7 mouse cellular contexts compared by ENCODE assay signal in the genomic region with DNA sequence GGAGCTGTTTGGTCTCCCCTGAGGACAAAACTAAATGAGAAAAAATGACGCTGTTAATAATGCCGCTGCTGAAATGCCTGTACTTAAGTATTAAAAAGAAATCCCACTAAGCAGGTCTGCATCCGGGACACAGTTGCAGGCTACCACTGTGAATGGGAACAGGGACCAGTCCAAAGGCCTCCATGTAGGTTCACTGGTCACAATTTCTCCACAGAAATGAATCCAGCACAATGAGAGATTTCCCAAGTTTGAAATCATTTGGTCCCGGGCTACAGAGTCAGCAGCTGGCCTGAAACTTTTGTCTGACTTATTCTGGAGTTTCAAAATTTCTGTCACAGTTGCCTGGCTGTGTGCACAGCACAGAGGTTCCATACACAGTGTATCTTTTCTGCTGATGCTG.
A peak's percentile ranks its signal among the peaks of the same experiment; 100 is the strongest.
DNase-seq lines count a peak whose midpoint lies in the region; ATAC-seq lines count a peak whose summit lies in the region.

No protein-coding gene starts in this region.

- no peak for ATAC-seq in lung, embryonic 16.5 days (ENCODE audit: low read depth)
- ATAC-seq in heart, embryonic 13.5 days (ENCODE audit: extremely low read depth, insufficient number of reproducible peaks, low FRiP score, low TSS enrichment) = no peak
- ATAC-seq in limb, embryonic 15.5 days (ENCODE audit: insufficient number of reproducible peaks, low FRiP score, low TSS enrichment, low read depth) = no peak
- ATAC-seq in stomach, embryonic 16.5 days (ENCODE audit: insufficient read depth, low FRiP score) = no peak

- no peaks in the 10 kb centered on the region for H3K27me3 ChIP-seq in lung, embryonic 16.5 days (ENCODE audit: control insufficient read depth, insufficient read depth, low read depth, low read length)
- no peaks in the 10 kb centered on the region for H3K27me3 ChIP-seq in heart, embryonic 13.5 days (replicated peaks)
- no peaks in the 10 kb centered on the region for H3K27me3 ChIP-seq in limb, embryonic 15.5 days
- no peaks in the 10 kb centered on the region for H3K27me3 ChIP-seq in stomach, embryonic 16.5 days (ENCODE audit: control insufficient read depth, insufficient read depth, low read length)

- WGBS in lung, embryonic 16.5 days = 18% methylated on average over 4 of the region's 4 CpGs
- 40% methylated on average over 4 of the region's 4 CpGs for WGBS in heart, embryonic 13.5 days
- 18% methylated on average over 4 of the region's 4 CpGs for WGBS in limb, embryonic 15.5 days
- 31% methylated on average over 4 of the region's 4 CpGs for WGBS in stomach, embryonic 16.5 days

- peak overlapping the region; percentile 98 for H3K4me2 ChIP-seq in lung, embryonic 16.5 days (ENCODE audit: low read depth, low read length)
- H3K4me2 ChIP-seq in heart, embryonic 13.5 days = peak overlapping the region; percentile 95
- H3K4me2 ChIP-seq in limb, embryonic 15.5 days = peak overlapping the region; percentile 33
- peak overlapping the region; percentile 95 for H3K4me2 ChIP-seq in stomach, embryonic 16.5 days (ENCODE audit: low read depth, low read length)

- H3K9me3 ChIP-seq in lung, embryonic 16.5 days (ENCODE audit: control insufficient read depth, low read length) = no peaks in the 10 kb centered on the region
- H3K9me3 ChIP-seq in heart, embryonic 13.5 days = no peaks in the 10 kb centered on the region
- no peaks in the 10 kb centered on the region for H3K9me3 ChIP-seq in limb, embryonic 15.5 days
- H3K9me3 ChIP-seq in stomach, embryonic 16.5 days (replicated peaks; ENCODE audit: control insufficient read depth, low read length) = no peaks in the 10 kb centered on the region

- no peak for DNase-seq in lung, postnatal 10 days
- DNase-seq in right cerebral cortex, postnatal 14 days = no peak
- no peak for DNase-seq in urinary bladder, postnatal 36 days (ENCODE audit: low spot score in 2 of 2)

- H3K4me1 ChIP-seq in lung, embryonic 16.5 days (replicated peaks; ENCODE audit: control insufficient read depth, insufficient read depth, low read length) = peaks cover 37% of the 10 kb centered on the region
- peaks cover 47% of the 10 kb centered on the region for H3K4me1 ChIP-seq in heart, embryonic 13.5 days
- peaks cover 47% of the 10 kb centered on the region for H3K4me1 ChIP-seq in limb, embryonic 15.5 days
- H3K4me1 ChIP-seq in stomach, embryonic 16.5 days (ENCODE audit: control insufficient read depth, insufficient read depth, low read length) = peaks cover 32% of the 10 kb centered on the region

- peak overlapping the region; percentile 98 for H3K4me3 ChIP-seq in lung, embryonic 16.5 days (ENCODE audit: low read length)
- H3K4me3 ChIP-seq in heart, embryonic 13.5 days = peak overlapping the region; percentile 100
- peak overlapping the region; percentile 93 for H3K4me3 ChIP-seq in limb, embryonic 15.5 days
- 0 out of 2 replicates have a peak overlapping the region, but pooled peaks have one; percentile 1 for H3K4me3 ChIP-seq in stomach, embryonic 16.5 days (replicated peaks; ENCODE audit: low read length)

- H3K36me3 ChIP-seq in lung, embryonic 16.5 days (ENCODE audit: control insufficient read depth, insufficient read depth, low read length) = no peaks in the 10 kb centered on the region
- H3K36me3 ChIP-seq in heart, embryonic 13.5 days = no peaks in the 10 kb centered on the region
- no peaks in the 10 kb centered on the region for H3K36me3 ChIP-seq in limb, embryonic 15.5 days
- H3K36me3 ChIP-seq in stomach, embryonic 16.5 days (ENCODE audit: control insufficient read depth, insufficient read depth, low read length) = no peaks in the 10 kb centered on the region

- peak overlapping the region; percentile 100 for H3K9ac ChIP-seq in lung, embryonic 16.5 days (ENCODE audit: low read length)
- H3K9ac ChIP-seq in heart, embryonic 13.5 days = peak overlapping the region; percentile 100
- no peak overlapping the region for H3K9ac ChIP-seq in limb, embryonic 15.5 days
- peak overlapping the region; percentile 1; the same call in 1 of the 2 replicates for H3K9ac ChIP-seq in stomach, embryonic 16.5 days (ENCODE audit: low read length)

- H3K27ac ChIP-seq in lung, embryonic 16.5 days (ENCODE audit: low read length) = peak overlapping the region; percentile 100
- peak overlapping the region; percentile 100 for H3K27ac ChIP-seq in heart, embryonic 13.5 days (replicated peaks)
- peak overlapping the region; percentile 100 for H3K27ac ChIP-seq in limb, embryonic 15.5 days
- H3K27ac ChIP-seq in stomach, embryonic 16.5 days (ENCODE audit: low read length) = peak overlapping the region; percentile 100

Comparison
In these comparisons a context has a peak if more than half of its experiments do, and no peak if none do; other contexts are left out.
1. H3K4me2 ChIP-seq: peak in every context shown above with its lines; median percentile 98 in lung, embryonic 16.5 days; 95 in heart, embryonic 13.5 days; 95 in stomach, embryonic 16.5 days; 33 in limb, embryonic 15.5 days.
2. H3K4me3 ChIP-seq: peak in every context shown above with its lines; median percentile 100 in heart, embryonic 13.5 days; 98 in lung, embryonic 16.5 days; 93 in limb, embryonic 15.5 days; 1 in stomach, embryonic 16.5 days.